Mouse (Mus musculus) natural killer cell, adult 2 months (primary cell): ENCODE data around the gene Pcx.

Source experiments
- DNase-seq, 2 experiments: peaks; one replicate each; pipeline ENCODE4 v3.0.0; 2022; ENCODE audit warnings: low spot score in 2 of 2

Pcx gene

DNA sequence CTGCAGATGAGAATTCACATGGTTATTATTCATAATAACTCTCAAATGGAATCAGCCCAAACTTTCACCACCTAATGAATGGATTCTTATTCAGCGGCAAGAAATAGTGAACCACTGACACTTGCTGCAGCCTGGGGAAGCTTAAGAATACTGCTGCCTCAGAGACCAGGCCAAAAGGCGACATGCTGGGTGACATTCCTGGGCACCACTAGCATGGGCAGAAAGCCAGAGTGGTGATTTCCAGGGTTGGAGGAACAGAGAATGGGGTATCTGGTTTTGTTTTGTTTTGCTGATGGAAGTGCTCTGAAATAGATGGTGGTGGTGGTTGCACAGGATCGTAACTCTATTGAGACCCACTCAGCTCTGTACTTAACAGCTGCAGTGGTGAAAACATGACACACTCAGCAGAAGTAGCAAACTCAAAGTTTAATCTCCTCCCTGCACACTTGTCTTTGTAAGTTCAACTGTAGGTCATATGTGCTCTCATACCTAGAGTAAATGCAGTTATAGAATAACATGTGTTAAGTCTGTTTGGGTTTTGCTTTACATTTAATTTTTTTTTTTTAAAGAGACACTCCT lies 38.1 kb downstream of the Pcx start:
- DNase-seq, result no peak

DNA sequence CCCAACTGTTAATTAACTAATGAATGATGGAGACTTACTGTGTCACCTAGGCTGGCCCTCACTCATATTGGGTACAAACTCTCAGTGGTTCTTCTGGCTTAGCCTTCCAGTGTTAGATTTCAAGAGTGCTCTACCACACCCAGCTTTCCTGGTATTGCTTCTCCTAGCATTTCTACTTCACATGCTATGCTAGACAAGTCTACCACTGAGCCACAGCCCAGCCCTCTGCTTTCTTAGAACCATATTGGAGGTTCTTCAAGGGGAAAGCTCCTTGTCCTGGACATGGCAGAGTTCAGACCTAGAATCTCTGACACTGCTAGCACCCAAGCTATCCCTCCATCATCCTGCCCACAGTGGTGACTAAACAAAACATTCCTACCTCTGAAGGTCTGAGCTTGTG lies 44.0 kb downstream of the Pcx start:
- DNase-seq, result no peak

DNA sequence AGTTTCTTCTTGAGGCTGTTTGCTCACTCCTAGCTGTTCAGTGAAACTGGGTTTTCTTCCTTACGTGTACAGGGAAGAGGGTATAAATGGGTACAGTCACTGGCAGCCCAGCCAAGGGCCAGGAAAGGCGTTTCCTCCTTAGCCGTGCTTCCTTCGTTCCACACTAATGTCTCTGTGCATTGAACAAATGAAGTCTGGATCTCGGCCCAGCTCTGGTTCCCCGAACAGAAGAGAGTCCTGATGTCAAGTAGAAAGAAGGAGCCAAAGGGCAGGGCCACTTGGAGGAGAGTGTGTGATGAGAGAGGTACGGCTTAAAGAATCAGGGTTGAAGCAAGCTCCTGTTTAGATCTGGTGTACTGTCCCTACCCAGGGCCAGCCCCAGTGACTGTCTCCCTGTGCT lies 44.8 kb downstream of the Pcx start:
- no peak for DNase-seq

DNA sequence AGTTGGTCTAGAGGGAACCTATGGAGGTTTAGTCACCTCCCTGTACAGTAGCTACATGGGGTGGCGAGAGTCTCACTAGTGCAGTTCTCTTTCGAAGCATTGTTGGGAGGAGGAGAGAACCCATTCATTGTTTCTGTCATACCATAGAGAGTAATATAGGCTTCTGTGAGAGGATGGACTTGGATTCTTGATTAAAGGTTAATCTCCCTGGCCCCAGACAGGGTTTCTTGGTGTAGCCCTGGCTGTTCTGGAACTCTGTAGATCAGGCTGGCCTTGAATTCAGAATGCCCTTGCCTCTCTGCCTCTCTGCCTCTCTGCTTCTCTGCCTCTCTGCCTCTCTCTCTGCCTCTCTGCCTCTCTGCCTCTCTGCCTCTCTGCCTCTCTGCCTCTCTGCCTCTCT lies 46.5 kb downstream of the Pcx start:
- no peak for DNase-seq

DNA sequence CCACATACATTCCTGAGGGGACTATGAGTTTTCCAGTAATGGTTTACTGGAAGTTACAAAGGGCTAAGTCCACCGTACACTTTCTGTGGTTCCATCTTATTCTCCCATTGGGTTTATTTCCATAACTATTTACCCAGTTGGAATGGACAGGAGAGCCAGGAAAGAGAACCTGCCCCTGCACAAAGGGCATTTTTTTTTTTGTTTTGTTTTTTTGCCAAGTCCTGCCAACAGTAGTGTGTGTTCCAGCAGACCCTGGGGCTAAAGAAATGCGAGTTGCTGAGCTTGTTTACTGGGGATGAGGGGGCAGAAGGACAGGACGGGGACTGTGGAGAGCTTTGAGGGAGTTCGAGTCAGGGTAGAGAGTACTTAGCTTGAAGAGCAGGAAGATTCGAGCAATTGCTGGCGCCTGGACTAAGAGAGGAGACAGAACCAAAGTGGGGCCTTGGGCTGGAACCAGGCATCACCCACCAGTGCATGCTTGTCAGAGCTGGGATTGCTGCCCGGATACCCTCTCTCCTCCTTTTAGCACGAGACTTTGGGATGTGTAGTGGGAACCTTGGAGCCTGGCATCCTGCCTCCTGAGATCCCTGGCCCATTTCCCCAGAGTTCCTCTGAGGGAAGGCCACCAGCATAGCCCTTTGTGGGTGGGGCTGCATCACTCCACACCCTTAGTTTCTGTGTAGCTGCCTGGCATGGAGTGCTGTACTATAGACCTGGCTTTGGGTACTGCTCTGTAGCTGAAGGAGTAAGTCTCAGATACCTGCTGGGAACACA lies 47.7 kb downstream of the Pcx start:
- DNase-seq, result no peak

DNA sequence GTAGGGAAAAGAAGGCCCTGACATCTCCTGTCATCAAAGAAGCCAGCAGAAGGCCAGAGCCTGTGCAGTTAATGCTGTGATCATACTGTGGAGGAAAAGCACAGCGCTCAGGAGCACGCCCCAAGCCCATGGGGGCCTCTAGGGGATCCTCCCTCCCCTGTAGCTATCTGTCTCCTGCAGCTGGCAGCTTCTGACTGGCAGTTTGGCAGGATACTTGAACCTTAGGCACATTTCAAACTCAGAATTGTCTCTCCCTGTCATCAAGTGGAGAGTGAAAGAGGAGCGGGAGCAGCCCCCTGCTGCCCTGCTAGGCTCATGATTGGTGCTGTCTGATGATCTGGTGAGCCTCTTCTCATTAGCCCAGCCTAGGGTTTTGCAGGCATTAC lies 48.3 kb downstream of the Pcx start:
- DNase-seq, result no peak

DNA sequence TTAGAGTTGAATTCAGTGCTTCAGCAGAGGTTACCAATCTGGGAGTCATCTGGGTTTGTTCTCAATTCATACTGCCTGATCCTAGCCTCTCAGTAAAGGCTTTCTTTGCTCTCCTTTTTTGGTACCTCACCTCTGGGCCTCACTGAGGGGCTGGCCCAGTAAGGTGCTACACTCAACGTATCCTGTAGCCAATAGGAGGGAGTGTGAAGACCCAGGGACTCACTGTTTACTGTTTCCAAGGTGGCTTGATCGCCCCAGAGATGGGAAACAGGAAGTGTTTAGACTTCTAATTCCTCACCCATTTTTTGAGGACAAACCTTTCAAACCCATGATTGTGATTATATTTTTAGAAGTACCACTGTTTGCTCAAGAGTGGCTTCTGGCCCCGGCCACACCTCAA lies 48.7 kb downstream of the Pcx start:
- no peak for DNase-seq

DNA sequence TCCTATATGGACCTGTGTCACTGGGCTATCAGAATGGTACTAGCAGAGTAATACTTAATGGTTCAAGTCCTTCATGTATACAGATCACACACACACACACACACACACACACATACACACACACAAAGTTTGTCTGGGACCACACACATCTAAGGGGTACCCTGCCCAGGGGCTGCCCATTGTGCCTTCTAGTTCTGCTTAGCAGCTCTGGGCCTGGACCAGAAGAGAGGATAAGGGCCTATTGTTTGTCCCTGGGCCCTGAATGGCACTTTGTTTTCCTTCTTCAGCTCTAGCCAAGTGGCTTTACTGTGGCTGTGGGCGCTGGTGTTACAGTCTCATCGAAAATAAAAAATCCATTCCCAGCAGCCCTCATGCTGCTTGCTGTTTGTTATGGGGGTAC lies 49.3 kb downstream of the Pcx start:
- no peak for DNase-seq

DNA sequence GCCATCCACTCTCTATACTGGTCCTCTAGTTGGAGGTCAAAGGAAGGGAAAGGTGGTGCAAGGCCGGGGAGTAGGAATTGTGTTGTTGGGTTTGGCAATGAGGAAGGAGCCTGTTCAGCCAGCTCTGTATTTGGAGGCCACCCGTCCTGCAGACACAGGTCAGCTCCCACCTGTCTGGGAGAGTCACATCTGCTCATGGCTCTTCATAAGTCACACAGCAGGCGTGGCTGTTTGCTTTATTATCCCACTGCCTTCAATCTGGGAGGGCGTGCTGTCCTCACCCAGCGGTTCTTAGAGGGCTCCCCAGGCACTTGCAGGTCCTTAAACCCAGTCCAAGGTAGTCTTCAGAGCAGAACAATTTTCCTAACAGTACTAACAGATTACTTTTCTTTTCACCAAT lies 49.9 kb downstream of the Pcx start:
- DNase-seq, result no peak

DNA sequence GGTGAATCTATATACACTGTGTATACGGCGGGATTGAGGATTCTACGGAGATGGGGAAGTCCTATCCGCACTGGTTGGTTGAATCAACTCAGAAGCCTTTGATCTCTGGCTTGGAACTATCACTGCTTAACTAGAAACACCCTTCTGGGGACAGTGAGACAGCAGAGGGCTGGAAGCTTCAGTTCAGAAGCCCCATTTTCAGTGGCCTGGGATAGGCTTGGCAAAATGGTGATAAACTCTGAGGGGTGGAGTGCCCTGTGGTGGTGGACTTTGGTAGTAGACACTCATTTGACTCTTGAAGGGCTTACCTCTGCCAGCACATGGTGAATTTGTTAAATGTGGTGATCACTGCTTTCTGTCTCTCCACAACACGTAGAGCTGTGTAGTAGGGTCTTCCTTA lies 55.4 kb downstream of the Pcx start:
- DNase-seq, result no peak

DNA sequence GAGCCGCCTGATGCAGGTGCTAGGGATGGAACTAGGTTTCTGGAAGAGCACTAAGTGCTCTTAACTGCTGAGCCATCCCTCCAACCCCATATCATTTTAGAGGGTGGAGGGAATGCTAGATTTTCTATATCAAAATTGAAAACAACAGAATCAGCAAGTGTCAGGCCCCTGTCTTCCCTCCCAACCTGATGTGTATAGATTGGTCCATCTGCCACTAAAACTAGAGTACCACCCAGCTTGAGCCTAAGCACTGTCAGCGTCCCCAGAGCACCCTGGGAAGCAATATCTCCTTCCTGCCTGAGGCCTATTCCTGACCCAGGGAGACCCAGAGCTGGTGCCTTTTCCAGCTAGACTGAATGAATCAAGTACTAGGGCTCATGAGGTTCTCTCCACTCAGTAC lies 56.6 kb downstream of the Pcx start:
- DNase-seq, result no peak

DNA sequence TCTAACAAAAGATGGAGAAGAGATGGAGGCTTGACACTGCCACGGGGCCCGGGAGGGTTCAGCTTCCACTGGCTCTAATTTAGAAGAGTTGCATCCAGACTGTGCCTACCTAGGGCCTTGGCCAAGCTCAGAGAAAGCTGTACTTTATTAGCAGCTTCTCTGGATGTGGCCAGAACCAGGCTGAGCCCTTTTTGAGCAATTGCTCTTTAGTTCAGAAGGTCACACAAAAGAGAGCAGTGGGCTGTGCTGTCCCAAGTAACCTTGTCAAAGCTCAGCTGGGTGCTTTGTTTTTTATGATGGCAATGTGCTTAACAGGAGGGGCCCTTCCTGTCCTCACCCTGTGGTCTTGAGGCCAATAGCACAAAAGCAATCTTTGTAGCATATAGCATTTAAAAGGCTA lies 57.4 kb downstream of the Pcx start:
- no peak for DNase-seq

DNA sequence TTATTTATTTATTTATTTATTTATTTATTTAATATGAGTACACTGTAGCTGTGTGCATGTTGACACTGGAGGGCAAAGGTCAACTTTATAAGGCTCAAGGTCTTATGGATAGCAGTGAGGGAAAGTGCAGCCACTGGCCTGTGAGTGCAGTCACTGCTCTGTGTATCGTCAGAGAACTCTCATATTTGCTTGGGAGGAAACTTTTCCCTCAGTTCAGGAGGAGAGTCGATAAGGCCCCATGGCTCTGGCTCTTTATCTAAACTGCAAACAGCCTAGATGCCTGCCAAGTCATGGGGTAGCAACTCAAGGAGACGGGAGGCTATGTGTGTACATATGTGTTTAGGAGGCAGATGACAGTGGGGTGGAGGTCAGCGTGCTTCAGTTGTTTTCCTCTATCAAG lies 58.6 kb downstream of the Pcx start:
- DNase-seq, result no peak

DNA sequence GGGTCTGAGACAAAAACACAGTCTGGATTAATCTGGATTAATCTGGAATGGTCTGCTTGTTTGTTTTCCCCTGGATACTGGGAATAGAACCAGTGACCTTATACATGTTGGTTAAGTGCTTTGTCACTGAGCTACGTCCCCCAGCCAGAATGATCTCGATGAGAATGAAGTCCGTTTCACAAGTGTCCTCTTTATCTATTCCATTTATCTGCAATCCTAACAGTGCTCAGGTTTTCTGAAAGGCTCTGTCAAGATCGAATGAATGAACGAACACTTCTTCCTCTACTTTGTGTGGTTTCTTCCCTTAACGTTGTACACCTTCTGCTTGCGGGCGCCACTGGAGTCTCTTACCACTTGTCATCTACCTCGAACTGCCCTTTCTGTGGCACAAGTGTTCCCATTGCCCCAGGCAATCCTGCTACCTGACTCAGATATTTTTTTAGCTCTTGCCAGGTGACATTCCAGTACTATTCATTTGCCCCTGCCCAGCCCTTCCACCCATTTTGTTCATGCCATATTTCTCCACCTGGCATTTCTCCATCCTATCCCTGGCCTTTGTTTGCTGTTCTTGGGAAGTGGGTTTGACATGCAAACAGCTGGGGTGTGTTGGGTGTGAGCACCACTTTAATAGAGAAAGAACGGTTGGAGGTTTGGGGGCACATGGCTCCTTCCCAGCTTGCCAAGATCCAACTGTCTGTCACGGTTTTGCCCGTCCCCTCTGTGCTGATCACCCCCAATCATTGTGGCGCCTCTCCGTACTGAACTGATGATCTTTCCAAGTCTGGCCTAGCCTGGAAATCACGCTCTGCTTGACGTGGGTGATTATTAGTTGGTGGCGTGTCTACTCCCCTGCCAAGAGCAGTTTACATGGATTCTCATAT lies 59.3 kb downstream of the Pcx start:
- DNase-seq, result no peak

DNA sequence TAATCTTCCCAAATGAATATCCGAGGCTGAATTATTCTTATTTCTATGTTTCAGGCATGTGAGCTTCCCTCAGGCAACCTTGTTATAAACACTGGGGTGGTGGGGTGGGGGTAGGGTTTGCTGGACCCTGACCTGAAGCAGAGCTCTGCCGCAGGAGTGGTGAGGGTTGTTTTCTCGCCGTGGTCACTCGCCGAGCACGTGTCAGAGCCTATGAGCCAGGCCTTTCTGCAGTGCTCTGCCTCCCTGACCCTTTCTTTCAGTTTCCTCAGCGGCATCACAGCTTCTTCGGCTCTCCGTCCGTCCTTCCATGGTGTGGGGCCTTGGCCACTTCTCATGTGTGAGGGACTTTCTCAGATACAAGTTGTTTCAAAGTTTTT lies 60.0 kb downstream of the Pcx start:
- DNase-seq, result no peak

DNA sequence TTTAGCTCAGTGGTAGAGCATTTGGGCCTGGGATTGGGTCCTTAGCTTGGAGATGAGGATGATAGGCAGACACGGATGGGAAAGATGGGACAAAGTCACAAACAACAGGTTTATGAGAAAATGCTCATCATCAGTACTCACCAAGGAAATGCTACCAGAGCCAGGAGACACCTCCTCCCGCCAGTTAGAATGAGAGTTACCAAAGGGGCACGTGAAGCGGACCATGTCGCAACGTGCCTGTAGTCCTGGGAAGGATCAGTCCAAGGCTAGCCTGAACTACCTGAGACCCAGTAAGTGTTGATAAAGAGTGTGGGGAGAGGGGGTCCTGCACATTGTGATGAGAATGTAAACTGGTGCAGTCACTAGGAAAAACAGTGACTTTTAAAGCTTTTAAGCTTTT lies 60.5 kb downstream of the Pcx start:
- no peak for DNase-seq

DNA sequence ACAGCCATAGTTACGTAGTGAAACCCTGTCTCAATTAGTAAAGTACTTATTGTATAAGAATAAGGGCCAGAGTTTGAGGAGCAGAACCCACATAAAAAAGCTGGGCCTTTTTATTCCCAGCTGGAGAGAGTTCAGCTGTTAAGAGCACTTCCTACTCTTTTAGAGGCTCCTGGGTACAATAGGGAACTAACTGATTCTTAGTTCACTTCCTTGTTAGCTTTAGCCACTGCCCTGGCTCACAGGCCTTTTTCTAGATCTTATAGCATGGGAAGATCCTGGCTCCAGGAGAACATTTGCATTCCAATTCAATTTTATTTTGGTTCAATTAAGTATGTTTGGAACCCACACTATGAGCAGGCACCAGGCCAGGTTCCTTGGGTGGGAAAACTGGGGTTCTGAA lies 61.4 kb downstream of the Pcx start:
- no peak for DNase-seq

DNA sequence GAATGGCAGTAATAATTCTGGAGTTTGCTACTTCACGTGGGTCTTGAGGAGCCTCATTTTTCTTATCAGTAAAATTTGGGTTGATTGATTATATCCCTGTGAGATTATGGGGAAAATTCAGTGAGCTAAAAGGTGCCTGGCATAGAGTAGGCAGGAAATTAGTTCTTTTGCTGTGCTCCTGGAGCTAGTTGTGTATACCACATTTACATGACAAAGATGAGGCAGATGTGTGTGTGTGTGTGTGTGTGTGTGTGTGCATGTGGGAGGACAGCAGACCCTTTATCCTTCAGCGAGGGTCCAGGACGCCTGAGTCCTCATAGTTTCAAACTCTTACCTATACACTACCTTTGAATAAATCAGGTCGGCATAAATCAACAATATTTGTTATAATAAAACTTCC lies 61.8 kb downstream of the Pcx start:
- DNase-seq, result no peak

DNA sequence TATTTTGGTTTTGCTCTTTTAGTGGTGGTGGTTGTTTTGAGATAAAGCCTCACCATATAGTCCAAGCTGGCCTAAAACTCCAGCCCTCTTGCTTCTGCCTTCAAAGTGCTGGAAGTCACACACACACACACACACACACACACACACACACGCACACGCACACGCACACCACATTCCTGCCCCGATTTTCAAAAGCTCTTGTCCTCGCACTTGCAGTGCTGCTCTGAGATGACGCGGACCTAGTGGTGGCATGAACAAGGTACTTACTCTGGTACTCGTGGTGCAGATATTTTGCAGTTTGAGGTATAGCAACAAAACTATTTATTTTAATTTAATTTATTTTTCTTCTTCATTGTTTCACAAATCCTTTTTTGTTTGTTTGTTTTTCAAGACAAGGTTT lies 62.2 kb downstream of the Pcx start:
- DNase-seq, result no peak

DNA sequence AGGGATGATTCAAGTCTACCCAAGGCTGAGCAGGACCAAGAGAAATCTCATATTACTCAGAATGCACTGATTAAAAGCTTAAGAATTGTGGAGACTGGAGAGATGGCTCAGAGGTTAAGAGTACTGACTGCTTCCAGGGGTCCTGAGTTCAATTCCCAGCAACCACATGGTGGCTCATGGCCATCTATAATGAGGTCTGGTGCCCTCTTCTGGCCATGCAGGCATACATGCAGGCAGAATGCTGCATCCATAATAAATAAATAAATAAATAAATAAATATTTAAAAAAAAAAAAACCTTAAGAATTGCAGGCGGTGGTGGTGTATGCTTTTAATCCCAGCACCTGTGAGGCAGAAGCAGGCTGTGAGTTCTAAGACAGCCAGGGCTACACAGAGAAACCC lies 63.0 kb downstream of the Pcx start:
- no peak for DNase-seq

DNA sequence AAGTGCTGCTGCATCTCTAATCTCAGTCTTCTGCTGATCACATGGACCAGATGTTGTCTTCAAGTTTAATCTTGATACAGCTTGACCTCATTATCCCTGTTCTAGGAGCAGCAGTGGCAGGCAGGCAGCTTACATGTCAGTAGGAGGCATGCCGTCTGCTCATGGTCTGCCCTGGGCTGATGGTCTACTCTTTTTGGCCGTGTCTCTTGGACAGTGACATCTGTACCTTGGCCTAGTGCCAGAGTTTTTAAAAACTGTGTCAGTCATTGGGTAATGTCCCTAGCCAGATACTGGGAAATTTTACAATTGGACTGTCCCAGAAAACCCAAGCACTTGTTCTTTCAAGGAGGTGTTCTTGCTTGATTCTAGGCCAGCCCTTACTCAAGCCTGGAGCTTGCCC lies 68.5 kb downstream of the Pcx start:
- DNase-seq, result no peak

DNA sequence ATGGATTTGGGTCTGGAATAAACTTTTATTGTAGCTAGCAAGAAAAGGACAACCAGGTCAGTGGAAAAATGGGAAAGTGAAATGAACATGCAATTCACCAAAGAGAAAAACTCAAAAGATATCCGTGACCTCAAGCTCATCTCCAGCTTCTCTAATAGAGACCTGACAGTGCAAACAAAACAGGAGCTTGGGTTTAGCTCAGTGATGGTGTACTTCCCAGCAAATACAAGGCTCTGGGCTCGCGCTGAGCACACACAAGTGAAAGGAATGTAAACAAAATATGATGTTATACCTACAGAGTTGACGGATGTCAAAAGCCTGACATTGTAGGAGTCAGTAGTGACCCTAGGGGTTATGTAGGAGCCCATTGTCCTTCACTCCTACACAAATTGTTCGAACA lies 69.0 kb downstream of the Pcx start:
- DNase-seq, result no peak

DNA sequence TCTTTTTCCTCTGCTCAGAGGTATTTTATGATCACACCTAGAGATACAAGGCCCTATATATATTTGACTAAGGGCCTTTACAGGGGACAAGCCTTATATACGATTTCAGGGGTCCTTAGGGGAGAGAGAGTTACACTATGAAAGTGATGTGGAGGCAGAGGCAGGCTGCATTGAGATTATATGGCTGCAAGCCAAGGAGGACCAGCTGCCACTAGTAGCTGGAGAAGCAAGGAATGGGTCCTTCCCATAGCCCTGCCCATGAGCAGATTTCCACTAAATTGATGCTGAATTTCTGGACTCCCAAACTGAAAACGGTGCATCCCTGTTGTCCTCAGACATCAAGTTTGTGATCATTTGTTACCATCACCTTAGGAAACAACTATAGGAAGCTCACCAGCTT lies 73.6 kb downstream of the Pcx start:
- no peak for DNase-seq
